Mouse (Mus musculus): Measurements from ENCODE around the gene Ptgfrn.

GRCm38 (mm10) chr3:101012597-101012996, 97.5 kb downstream of the Ptgfrn start:
- TF ChIP-seq CTCF (conservative IDR thresholded peaks at IDR 0.05; ENCODE audit: low read length) (no peak), NANOG (IDR thresholded peaks at IDR 0.05; ENCODE audit: borderline replicate concordance, low read length) (no peak), POU5F1 (IDR thresholded peaks at IDR 0.05; ENCODE audit: borderline replicate concordance, low read length) (no peak)

Measured in E14TG2a.4 (cell line).